Mouse (Mus musculus): ENCODE data around the gene Rad51d.
A peak's percentile ranks its signal among the peaks of the same experiment; 100 is the strongest.
"Not testable (repeated sequence)": the region's sequence is repeated elsewhere in the genome, so short reads cannot be mapped to it uniquely, and the experiment has no call there.

Gene Rad51d

DNA sequence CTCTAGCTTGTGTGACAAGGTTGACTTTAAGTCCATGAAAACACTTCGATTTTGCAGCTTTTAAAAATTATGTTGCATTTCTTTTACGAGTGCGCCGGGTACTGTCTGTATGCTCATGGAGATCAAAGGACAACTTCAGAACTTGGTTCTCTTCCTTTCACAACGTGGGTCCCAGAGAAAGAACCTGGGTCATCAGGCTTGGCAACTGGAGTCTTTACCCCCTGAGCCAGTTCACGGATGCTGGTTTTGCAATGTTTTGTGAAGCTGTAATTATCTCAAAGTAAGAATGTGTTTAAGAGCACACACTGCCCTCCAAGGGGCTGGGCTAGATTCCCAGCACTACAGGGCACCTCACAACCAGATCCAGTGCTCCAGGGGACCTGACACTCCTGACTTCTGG lies 36.3 kb downstream of the Rad51d start:
- no peak for DNase-seq

DNA sequence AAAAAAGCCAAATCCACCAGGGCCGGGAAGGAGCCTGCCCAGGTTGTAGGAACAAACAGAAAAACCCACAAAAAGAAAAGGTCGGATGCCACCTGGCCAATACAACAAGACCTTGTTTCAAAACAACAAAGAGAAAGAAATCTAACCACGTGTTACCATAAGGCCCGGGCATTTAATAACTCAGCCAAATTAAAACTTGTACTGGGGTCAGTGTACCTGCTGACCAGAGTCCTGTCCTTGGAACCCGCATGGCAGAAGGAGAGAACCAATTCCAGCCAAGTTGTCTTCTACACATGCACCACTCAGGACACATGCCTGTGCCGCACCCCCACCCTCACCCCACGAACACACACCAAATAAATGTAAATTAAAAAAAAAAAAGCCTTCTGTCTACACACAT lies 37.5 kb downstream of the Rad51d start:
- no peak for DNase-seq

GRCm38 (mm10) chr11:82852540-82852939 lies 37.9 kb downstream of the Rad51d start:
- no peak for DNase-seq

DNA sequence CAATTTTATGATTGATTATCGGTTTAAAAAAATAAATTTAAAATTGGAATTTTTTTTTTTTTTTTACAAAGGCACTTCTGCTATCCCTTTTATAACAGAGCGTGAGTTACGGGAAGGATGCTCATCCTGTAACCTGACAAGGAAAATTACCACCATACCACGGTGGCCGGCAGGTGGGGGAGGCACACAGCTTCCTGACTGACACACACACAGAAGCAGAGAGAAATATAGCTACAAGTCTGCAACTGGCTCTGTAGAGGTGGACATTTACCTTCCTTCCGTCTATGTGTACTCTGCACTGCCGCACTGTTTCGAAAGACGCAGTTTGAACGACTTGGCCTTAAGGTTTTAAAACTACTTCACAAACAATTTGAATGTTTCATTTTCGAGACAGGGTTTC lies 38.3 kb downstream of the Rad51d start:
- no peak for DNase-seq

DNA sequence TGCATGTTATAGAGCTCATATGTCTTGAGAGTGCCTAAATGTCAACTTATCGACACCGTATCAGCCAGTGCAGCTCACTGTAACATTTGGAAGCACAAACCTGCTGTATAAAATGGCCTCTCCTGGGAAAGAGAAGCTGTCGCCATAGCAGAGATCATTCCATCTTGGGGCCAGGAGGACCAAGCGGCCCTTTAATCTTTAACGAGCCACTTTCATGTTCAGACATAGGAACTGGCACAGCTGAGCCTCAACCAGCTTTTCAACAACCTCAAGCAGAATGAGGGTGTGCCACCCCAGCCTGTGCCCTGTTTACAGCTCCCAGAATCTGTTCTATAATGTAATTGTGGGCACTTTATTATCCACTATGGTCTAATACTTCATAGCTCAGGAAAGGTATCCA lies 40.2 kb downstream of the Rad51d start:
- no peak for DNase-seq

- no peak for DNase-seq
Observed at GRCm38 (mm10) chr11:82847571-82848000, 42.8 kb downstream of the Rad51d start.

- DNase-seq = no peak
Observed at GRCm38 (mm10) chr11:82846938-82847337, 43.5 kb downstream of the Rad51d start.

DNA sequence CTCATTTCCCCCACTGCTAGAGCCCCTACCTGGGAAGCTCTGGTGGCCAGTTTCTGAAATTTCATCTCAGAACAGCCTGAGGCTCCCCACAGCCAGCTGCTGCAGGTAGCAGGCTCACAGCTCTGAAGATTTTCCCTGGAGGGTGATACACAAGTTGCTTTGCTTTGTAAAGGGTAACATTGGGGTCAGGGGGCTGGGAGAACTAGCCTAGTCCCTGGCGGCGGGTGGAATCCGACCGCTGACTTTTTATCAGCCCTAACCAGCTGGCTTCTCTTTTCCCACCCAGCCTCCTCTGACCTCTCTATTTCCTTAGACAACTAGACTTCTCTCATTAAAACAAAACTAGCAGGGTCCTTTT lies 44.4 kb downstream of the Rad51d start:
- no peak for DNase-seq

- peak; percentile 76 for DNase-seq
Observed at GRCm38 (mm10) chr11:82845415-82846078, 44.9 kb downstream of the Rad51d start.

DNA sequence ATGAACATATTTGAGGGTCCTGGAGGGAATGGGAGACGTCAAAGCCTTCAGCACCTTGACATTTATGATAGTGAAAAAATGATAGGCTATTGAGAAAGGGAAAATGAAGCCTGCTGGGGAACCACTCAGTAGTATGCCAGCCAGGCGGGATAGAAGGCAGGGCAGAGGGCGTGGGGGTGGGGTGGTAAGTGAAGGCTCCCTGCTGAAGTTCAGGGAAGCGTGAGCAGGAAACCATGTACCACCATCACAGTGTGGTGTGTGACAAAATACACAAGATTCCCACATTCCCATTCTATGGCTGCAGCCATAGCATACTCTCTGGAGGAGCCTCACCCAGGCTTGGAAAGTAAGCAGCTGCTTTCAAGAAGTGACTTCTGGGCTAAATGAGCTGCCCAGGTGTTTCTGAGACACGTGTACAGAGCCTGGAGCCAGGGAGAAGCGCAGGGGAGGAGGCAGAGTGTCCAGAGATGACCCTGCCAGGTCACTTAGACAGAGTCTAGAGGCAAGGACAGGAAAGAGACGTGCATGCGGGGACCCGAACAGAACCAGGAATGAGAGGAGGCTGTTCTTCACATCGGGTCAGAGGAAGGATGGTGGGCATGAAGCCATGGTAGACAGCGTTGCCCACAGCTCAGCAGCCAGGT lies 45.5 kb downstream of the Rad51d start:
- no peak for DNase-seq

- DNase-seq = no peak
Observed at GRCm38 (mm10) chr11:82838511-82838910, 51.9 kb downstream of the Rad51d start.

DNA sequence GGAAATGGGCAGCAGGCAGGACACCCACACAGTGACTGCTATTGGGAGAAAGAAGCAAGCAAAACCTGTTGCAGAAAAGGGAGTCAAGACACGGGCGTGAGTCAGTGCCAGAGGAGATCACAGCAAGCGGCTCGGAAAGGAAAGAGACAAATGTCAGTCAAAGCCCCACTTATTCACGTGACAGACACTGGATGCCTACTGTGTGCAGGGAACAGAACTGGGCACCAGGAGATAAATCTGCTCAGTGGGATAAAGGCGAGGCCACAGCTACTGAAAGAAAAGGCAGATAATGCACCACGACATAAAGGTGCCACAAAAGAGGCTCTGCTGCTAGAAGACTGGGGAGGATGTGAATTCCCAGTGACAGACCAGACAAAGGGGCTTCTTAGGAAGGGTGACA lies 52.6 kb downstream of the Rad51d start:
- DNase-seq = no peak

DNA sequence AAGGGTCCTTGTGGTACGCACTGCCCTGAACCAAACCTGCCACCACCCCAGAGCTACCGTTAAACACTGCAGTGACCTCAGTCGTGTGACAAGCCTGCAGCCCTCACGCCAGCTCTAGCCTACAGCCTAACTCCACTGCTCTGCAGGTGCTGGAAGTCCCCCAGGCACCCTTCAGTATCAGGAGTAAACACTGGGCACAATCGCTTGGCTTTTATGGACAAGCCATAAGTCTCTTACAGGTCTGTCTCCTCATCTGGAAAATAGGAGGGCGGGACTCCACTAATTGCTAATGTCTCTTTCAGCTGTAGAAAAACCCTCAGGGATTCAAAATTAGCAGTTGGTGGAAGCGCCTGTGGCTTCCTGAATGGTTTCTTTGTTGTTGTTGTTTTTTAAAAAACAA lies 53.2 kb downstream of the Rad51d start:
- no peak for DNase-seq

DNA sequence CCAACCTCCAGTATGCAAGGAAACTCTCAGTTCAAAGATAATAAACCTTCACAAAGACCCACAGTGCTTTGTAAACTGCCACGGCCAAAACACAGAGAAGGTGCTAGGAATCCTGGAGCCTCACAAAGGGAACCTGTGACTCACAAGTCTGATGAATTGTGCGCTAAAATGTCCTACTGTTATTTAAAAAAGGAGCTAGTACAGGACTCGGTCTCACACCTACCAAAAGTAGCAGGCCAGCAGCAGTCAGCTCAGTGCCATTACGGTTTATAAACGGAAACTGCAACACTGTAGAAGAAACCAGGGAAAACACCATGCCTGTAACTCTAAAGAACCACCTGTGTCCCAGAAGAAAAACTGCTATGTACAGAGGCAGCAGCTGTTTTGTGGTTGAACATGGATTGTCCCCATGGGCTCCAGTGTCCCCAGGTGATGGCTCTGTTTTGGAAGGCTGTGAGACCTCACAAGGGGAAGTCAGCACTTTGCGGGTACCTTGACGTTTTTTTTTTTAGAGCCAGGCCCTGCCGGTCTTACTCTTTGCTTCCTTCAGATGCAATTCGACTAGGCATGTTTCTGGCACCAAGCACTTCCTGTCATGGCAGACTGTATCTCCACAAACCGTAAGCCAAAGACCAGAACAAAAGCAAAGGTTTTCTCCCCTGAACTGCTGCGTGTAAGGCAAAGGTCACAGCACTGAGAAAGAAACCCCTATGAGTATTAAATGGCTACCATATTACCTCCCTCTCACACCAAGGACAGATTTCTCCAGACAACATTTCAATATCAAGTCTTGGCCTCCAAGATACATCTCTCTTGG lies 54.6 kb downstream of the Rad51d start:
- DNase-seq = no peak

GRCm38 (mm10) chr11:82834359-82834758 lies 56.1 kb downstream of the Rad51d start:
- not testable (repeated sequence) for DNase-seq

- no peak for DNase-seq
Observed at GRCm38 (mm10) chr11:82833929-82834328, 56.5 kb downstream of the Rad51d start.

GRCm38 (mm10) chr11:82832402-82832801 lies 58.0 kb downstream of the Rad51d start:
- DNase-seq = not testable (repeated sequence)

GRCm38 (mm10) chr11:82831008-82831893 lies 59.2 kb downstream of the Rad51d start:
- no peak for DNase-seq

GRCm38 (mm10) chr11:82826818-82827217 lies 63.6 kb downstream of the Rad51d start:
- DNase-seq = no peak
